Mouse (Mus musculus) small intestine, adult 2 months (tissue): ENCODE results near the gene Rwdd2a. TPM values are rescaled to one million over a fixed set of nuclear protein-coding genes. Genes with fewer than 3 reads are reported as not detected.
A peak's percentile ranks its signal among the peaks of the same experiment; 100 is the strongest.

Source experiments
- H3K27ac ChIP-seq: fragments of 200-500 bp; 2 replicates; pipeline ENCODE4 v1.5.1; 2012; ENCODE audit warnings: low read depth, low read length, control low read depth, inconsistent platforms; ENCODE audit not compliant: insufficient read depth
- H3K27me3 ChIP-seq: fragments of 200-500 bp; 2 replicates; pipeline ENCODE4 v1.6.1; 2012; ENCODE audit warnings: mild to moderate bottlenecking, moderate library complexity, low read length, inconsistent platforms; ENCODE audit not compliant: control insufficient read depth, insufficient read depth
- H3K36me3 ChIP-seq: fragments of 200-500 bp; 2 replicates; pipeline ENCODE4 v1.6.1; 2012; ENCODE audit warnings: mild to moderate bottlenecking, low read length, control low read depth, inconsistent platforms; ENCODE audit not compliant: control insufficient read depth, insufficient read depth
- H3K4me1 ChIP-seq: fragments of 200-500 bp; 2 replicates; pipeline ENCODE4 v1.6.1; 2012; ENCODE audit warnings: low read length, inconsistent platforms, mixed read lengths; ENCODE audit not compliant: control insufficient read depth, insufficient read depth, insufficient read length
- H3K4me3 ChIP-seq: fragments of 200-500 bp; 2 replicates; pipeline ENCODE4 v1.5.1; 2012; ENCODE audit warnings: low read depth, mild to moderate bottlenecking, control low read depth, inconsistent platforms, low read length, moderate library complexity
- CTCF ChIP-seq: fragments of 200-500 bp; IDR thresholded peaks from 2 replicates; pipeline ENCODE4 v1.5.1; 2012; ENCODE audit warnings: low read depth, mild to moderate bottlenecking, control low read depth, inconsistent platforms, low read length, moderate library complexity, mixed read lengths; ENCODE audit not compliant: insufficient replicate concordance, insufficient read length; ENCODE audit errors: extremely low read depth
- POLR2A ChIP-seq: fragments of 200-500 bp; IDR thresholded peaks from 2 replicates; pipeline ENCODE4 v1.6.1; 2012; ENCODE audit warnings: low read depth, mild to moderate bottlenecking, control low read depth, inconsistent platforms, low read length, moderate library complexity
- WGBS: fragments of 180-500 bp; shearing (Covaris S2); methylation state at CpG from one replicate; pipeline ENCODE4 v1.1.7; 2018; 5-methylcytosine and 5-hydroxymethylcytosine counted together
- polyA plus RNA-seq: library from polyadenylated mRNA; depleted of rRNA; stranded (reverse); fragments of >200 nt; gene quantifications from 2 replicates; pipeline ENCODE4 v1.2.3, GENCODE M21; 2012

Rwdd2a gene
- polyA plus RNA-seq, 1 experiment = 1.0 TPM

DNA sequence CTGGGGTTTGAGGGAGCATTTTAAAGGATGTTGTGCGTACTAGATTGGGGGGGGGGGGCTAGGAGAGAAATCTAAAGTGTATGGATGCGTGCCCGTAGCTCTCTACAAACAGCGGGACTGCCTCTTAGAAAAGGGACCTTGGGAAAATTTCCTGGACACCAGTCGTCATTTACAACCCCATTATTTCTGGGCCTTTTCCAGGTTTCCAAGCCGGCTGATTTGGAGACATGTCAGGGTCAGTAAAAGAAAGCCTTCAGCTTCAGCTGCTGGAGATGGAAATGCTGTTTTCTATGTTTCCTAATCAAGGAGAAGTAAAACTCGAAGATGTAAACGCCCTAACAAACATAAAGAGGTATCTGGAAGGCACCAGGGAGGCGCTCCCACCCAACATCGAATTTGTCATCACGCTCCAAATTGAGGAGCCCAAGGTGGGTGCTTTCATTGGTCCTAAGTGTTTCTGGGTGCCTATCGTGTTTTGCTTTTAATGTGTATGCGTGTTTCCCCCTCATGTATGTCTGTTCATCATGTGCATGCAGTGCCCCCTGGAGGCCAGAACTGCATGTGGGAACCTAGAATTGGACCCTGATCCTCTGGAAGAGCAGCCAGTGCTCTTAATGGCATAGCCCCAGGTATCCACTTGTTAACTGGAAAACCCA, 973 bp downstream of the Rwdd2a start:
- TF ChIP-seq POLR2A (no peak), CTCF (peak; percentile 79; the same call in 1 of the 2 replicates)
- Histone ChIP-seq H3K36me3 (peaks cover 6% of the 10 kb centered on the region), H3K4me3 (peak overlapping the region; percentile 95)

DNA sequence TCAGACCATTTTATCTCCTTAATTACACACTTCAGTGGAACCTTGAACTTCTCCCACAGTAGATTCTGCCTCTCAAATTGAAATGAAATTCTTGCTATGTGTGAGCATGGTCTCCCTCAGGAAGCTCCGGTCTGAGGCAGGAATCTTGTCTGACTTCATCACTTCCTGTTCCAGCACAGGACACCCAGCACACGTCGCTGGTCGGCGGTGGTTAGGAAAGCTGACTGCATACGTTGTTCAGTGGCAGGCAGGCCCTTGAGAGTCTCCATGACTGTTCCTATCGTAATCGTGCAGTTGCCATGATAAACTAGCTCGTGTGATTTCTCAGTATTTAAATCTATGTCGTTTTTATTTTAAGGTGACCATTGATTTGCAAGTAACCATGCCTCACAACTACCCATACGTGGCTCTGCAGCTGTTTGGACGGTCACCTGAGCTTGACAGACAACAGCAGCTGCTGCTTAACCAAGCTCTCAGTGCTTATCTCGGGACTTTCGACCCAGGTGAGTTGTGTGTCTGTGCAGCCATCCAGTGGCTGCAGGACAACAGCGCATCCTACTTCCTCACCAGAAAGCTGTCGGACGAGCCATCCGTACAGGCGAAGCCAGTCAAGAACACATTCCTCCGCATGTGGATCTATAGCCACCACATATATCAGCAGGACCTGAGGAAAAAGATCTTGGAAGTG, 2.0 kb downstream of the Rwdd2a start:
- TF ChIP-seq POLR2A = no peak
- TF ChIP-seq CTCF = peak; percentile 35; the same call in 1 of the 2 replicates
- H3K36me3 ChIP-seq = peaks cover 2% of the 10 kb centered on the region
- H3K27me3 ChIP-seq = no peaks in the 10 kb centered on the region
- 49% methylated on average over 20 of the region's 20 CpGs for WGBS
- peaks cover 13% of the 10 kb centered on the region for H3K4me1 ChIP-seq
- H3K27ac ChIP-seq = no peak overlapping the region
- H3K4me3 ChIP-seq = no peak overlapping the region

More for the DNA sequence above, 973 bp downstream of the Rwdd2a start:
- WGBS = 5% methylated on average over 13 of the region's 13 CpGs
- H3K4me1 ChIP-seq = peaks cover 13% of the 10 kb centered on the region
- H3K27ac ChIP-seq = no peak overlapping the region
- no peaks in the 10 kb centered on the region for H3K27me3 ChIP-seq

DNA sequence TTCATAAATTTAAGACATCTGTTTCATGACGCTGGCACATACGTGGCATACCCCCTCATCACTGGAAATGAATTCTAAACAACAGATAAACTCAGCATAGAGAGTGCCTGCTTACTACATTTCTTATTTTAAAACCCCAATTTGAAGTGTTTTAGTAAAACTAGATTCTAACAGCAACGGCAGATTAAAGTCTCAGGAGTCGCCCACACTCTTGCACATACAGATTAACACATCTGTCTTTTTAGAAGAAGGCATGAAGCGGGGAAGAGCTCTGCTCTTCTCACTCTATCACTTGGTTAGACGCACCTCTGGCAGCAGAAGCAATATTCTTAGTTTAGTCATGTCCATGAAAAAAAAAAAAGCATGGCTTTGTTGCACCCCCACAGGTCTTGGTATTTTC, 3.4 kb downstream of the Rwdd2a start:
- 96% methylated on average over 6 of the region's 6 CpGs for WGBS
- H3K36me3 ChIP-seq = no peaks in the 10 kb centered on the region
- H3K4me3 ChIP-seq = no peak overlapping the region
- H3K27me3 ChIP-seq = no peaks in the 10 kb centered on the region
- no peak overlapping the region for H3K27ac ChIP-seq
- no peak for TF ChIP-seq CTCF
- TF ChIP-seq POLR2A = no peak
- H3K4me1 ChIP-seq = peaks cover 6% of the 10 kb centered on the region

DNA sequence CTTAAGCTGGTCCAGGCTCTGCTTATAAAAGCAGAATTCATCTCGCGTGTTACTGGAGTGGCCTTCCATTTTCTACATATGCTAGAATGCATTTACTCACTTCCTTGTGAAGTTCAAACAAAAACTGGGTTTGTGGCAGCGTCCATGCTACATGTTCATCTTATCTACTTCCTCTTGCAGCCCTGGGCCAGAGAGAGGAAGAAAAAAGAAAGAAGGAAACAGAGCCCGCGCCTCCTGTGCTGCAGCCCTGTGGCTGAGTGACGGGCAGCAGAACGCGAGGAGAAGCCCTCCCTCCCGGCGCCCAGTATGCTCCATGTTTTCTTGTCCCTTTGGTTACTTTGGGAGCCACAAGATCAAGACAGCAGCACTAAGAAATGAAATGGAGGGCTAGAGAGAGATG, 7.9 kb downstream of the Rwdd2a start:
- H3K4me3 ChIP-seq = no peak overlapping the region
- WGBS = 54% methylated on average over 10 of the region's 10 CpGs
- TF ChIP-seq POLR2A (no peak), CTCF (no peak)

DNA sequence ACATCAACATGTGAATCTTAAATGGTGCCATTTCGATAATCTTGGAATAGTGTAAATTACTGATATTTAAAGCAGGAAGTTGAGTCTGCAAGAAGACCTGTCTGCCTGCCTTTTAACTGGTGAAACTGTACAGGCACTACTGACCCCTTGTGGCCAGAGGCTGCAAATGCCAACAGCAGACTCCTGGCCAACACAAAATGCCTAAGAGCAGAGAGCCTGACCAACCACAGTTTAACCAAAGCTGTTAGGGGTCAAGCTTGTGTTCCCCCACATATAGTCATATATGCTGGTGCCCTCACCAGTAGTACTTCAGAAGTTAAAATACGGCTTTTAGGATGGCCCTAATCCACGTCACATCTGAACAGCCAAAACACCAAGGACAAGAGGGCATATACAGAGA, 11.9 kb downstream of the Rwdd2a start:
- H3K36me3 ChIP-seq = no peaks in the 10 kb centered on the region
- H3K4me3 ChIP-seq = no peak overlapping the region
- TF ChIP-seq POLR2A (no peak), CTCF (peak; percentile 86; the same call in 1 of the 2 replicates)
- no peaks in the 10 kb centered on the region for H3K27me3 ChIP-seq
- no peak overlapping the region for H3K27ac ChIP-seq
- 49% methylated on average over 3 of the region's 3 CpGs for WGBS
- H3K4me1 ChIP-seq = no peaks in the 10 kb centered on the region

More for the DNA sequence above, 7.9 kb downstream of the Rwdd2a start:
- H3K4me1 ChIP-seq = no peaks in the 10 kb centered on the region
- no peaks in the 10 kb centered on the region for H3K27me3 ChIP-seq
- H3K36me3 ChIP-seq = no peaks in the 10 kb centered on the region
- no peak overlapping the region for H3K27ac ChIP-seq

DNA sequence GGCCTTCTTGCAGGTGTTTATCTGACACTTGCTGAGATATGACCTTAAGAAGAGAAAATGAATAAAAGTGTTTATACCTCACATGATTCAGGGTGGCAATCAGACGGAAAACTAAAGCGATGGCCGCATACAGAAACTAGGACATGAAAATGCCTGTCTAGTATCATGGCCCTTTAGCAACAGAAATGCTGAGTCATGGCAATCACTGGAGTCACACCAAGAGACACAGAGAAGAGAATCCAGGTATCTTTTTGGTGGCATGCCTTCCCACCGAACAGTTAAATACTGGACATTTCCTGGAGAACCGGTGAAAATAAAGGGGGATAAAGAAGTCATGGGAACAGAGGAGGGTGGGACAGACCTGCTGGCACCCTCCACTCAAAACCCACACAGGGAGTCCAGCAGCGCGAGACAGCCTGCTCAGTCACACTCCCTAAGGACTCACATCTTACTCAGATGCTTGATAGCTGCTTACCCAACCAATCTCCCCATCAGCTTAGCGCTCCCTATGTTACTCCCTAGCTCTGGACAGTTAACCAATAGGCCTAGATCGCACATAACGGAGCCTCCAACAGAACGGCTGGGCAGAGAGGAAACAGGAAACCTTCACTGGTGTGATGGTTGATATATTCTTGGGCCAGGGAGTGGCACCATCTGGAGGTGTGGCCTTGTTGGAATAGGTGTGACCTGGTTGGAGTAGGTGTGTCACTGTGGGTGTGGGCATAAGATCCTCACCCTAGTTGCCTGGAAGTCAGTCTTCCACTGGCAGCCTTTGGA, 15.4 kb downstream of the Rwdd2a start:
- Histone ChIP-seq H3K4me3 (no peak overlapping the region), H3K27ac (no peak overlapping the region), H3K36me3 (no peaks in the 10 kb centered on the region), H3K4me1 (no peaks in the 10 kb centered on the region), H3K27me3 (no peaks in the 10 kb centered on the region)
- 88% methylated on average over 11 of the region's 11 CpGs for WGBS
- TF ChIP-seq CTCF = no peak
- no peak for TF ChIP-seq POLR2A
